Mouse (Mus musculus) c-Kit-negative CD71-positive TER-119-positive erythroid progenitor cells, embryonic 14.5 days (primary cell): ENCODE data around the gene Cenpf.
A peak's percentile ranks its signal among the peaks of the same experiment; 100 is the strongest.

Source experiments
- DNase-seq: peaks from one replicate; pipeline ENCODE4 v3.0.0-alpha.2; 2013; ENCODE audit warnings: low read depth, low spot score

Gene Cenpf

DNA sequence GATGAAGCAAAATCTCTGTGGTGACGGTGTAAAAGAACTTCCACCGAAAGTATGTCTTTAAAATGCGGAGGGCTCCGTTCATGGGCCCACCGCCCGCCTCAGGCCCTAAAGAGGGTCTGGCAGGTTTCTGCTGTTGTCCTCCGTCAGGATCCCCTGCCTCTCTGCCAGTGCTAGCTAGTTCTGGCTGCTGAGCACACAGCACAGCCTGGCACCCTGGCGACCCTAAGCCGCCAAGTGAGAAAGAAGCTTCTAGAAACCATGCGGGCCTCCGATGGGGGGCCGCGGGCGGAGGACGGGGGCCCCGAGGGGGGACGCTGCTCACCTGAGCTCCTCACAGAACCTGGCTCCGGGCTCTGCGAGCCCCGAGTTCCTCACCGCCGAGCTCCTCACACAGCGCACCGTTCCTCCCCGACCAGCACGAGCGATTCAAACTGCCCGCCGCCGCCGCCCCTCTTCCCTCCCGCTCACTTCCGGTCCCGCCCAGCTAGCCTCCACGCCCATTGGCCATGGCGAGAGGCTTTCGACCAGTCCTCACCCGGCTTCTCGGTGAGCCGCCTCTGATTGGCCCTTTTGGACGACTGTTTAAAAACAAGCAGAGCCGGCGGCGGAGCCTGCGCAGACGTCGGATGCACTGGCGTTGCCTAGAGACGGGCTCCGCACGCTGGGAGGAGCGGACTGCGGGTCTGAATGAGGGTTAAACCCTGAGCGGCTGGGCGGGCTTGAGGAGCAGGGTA lies at the start of gene Cenpf:
Gene Cenpf, minus strand, starts transcription at position 433 of the 734 bp plus-strand sequence.
- peak; percentile 96 for DNase-seq

DNA sequence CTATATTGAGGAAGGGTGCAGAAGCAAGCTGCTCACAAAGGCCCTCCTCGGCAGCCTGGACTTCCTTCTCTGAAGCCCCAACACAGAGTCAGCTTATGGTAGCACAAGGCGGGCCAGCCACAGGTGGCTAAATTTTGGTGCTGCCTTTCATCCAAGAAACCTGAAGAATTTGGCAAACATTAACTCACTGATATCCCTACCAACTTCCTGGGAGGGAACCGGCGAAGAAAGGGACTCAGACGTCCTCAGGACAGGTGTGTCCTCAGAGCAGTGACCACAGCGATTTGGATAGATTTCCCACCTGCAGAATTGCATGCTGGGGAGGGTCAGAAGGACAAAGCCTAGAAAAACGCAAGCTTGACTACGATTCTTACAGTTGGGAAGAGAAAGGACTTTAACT lies 44.3 kb upstream of the Cenpf start:
- DNase-seq: no peak

DNA sequence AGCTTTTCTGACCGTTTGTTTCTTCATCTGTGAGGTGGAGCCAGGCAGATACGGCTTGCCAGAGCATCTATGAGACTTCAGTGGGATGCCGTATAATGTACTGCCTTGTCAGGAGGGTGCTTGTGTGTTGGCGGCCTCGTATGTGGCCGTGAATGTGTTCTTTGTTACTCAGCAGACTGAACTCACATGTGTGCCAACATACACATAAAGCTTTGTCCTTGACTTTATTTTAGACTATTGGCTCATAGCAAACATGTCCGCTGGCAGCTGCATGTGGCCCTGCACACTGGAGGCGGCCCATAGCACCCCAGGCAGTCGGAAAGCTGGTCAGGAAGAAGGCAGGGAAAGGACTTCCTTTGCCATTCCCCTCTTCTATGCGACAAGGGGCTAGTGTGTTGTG lies 43.8 kb upstream of the Cenpf start:
- DNase-seq: no peak

DNA sequence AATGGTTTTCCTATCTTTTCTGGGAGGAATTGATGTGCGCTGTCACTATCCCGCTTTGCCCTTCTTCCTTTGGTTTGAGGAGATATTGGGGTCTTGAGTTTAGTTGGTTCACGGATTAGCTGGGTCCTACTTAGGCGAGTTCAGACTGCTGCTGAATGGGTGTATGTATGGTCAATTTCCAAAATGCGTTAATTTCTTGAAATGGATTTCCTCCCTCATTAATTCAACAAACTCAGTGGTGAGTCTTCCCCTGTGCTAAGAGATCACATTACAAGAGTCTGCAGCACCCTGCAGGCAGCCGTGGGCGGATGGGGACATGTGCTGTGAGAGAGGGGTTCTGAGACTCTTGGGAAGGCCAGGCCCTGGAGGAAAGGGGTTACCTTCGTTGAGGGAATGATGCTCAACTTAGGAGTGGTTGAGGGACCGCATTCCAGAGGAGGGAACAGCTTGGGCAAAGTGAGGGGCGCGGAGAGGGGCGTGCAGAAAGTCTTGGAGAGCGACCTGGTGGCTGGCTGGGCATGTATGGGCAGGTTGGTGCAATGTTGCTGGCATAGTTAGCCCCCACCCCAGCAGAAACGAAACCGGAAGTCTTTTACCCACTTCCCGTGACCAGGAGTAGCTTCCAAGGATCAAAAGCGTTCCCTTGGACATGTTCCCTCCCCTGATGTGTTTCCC lies 41.4 kb upstream of the Cenpf start:
- no peak for DNase-seq

DNA sequence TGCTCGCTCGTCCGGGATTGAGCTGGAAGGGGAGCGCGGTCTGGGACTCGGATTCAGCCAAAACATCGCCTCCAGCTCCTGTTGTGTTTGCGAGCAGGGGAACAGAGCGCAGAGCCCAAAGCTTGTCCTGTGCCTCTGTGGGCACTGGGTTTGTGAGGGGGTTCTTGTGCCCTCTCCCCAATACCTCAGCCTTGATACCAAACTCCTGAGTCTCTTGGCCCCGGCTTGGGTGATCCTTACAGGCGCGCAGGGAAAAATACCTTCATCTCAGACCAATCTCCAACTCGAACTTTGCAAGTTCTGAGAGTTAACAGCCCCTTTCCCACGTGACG lies 40.9 kb upstream of the Cenpf start:
- no peak for DNase-seq

DNA sequence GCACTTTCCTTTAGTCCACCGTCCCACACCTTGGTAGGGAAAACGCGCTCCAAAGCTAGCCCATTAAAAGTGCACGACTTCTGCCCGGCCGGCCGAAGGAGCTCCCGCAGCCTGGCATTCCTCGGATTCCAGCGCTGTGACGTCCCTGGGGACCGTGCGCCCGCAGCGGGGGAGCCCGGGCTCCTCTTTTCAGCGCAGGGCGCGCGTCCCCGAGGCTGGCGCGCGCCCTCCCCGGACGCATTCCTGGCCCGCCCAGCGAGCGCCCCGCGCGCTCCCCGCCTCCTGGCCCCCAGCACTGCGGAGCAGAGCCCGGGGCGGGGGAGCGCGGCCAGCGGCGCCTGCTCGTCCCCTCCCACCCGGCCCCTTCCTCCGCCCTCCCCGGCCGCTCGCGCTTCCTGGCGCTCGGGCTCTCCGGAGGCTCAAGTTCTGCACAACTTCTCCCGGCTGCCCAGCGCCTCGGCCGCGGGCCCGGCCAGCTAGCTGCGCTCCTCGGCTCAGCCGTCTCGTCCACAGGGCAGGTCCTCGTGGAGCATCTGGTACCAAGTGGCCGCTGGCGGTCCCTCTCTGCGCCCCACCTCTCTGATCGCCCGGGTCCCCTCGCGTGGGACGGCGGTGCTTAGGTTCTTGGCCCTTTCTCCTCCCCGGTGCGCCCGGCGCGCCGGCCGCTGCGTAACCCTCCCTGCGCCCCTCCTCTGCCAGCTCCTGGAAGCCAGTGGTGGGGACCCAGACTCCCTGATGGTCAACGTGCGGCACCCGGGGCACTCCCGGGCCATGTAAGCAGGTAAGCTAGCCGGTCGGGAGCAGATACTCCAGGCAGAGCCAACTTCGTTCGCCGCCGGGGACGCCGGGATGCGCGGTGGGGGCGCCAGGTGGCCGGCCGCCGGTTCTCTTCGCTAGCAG lies 40.2 kb upstream of the Cenpf start, which contains the start of gene Ptpn14:
Gene Ptpn14, plus strand, starts transcription at position 385 of the 900 bp plus-strand sequence.
- DNase-seq: no peak

DNA sequence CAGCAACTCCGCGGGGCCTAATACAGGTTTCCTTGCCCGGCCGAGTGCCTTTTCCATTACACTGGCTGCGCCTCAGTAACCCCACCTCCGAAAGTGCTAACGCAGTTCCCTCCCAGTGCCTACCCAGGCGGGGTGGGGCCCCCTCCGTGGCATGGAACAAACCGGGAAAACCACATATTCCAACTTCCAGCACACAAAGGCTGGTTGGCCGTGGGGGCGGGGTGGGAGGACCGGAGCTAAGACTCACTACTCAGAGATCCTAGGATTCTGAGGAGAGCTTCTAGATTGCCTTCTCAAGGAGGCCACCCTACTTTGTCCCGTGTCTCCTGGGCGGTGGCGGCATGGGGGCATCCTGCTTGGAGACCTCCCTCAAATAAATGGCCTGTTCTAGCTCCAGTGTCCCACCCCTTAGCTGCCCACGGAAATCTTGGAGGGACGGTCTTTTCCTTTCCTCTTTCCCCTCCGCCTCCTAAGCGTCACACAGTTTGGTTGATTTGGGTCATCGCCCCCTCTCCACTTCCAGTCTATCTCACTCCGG lies 39.5 kb upstream of the Cenpf start:
- no peak for DNase-seq

DNA sequence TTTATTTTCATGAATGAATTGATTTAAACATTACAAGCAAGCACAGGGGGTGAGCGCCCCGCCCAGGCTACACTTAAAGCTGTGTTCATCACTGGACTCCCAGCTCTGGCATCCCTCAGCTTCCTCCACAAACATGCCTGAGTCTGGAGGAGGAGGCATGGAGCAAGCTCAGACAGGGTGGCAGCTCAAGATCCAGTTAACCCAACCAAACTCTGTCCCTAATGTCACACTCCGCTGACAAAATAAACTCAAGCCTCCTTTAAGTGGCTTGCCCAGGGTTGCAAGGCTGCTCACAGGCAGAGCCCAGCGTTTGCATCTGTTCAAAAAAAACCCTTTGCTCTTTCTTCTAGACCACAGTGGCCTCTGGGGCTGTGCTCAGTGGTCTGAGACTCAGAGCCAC lies 38.2 kb upstream of the Cenpf start:
- no peak for DNase-seq

DNA sequence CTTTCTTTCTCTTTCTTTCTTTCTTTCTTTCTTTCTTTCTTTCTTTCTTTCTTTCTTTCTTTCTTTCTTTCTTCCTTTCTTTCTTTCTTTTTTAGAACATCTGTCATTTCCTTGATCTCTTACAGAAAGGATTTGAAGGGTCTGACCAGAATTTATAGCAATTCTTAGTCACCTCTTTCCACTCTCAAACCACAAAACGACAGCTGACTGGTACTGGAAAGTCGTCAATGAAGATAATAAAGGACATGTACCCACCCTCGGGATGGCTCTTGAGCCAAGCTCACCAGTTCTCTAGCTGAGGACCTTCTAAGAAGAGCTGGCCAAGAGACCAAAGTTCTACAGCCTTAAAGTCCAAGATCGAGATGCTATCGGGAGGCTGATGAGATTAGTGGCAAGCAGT lies 30.7 kb upstream of the Cenpf start:
- DNase-seq: no peak

DNA sequence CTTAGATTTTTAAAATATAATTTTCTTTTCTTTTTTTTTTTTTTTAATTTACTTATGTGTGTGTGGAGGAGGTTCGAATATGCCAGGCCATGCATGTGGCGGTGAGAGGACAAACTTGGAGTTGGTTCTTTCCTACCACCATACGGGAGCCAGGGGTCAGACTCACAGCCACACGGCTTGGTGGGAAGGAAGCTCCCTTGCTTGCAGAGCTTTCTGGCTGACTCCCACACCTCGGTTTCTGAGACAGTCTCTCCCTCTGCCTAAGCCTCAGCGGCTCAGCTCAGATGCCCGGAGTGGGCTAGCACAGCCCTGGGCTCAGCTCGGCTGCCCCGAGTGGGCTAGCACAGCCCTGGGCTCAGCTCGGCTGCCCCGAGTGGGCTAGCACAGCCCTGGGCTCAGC lies 29.7 kb upstream of the Cenpf start:
- no peak for DNase-seq

DNA sequence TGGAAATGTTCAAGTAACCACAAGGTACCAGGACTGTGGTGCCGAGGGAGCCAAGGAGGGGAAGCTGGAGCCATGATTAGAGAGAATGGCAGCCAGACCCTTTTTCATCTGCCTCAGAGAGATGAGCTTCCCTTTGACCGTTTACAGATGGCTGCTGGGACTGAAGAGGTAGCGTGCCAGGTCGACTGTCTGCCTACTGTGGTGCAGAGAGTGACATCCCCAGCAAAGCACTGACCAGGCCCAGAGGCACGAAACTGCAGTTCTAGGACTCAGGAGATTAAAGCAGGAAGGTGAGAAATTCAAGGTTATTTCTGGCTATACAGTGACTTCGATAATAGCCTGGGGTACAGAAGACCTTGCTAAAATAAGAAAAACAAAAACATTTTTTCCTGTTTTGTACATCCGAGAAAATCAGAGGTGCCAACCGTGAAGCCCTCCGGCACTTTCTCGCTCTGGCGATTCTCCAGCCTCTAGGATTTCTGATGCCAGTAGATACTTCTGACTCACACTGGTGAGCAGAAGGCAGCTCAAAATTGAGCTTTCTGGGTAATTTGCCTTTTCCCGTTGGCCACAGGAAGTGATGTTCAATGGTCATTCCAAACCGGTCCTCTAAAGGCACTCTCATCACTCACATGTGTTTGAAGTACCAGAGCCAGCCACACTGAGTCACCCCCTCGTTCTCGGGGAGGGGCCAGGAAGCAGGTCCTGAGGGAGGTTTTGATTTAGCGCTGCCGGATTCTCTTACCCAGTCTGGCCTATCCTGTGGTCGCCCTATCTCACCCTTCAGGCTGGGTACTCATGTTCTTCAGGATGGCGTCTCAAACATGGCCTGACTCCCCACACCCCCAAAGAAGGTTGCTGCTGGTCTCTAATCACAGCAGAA lies 28.3 kb upstream of the Cenpf start:
- no peak for DNase-seq

DNA sequence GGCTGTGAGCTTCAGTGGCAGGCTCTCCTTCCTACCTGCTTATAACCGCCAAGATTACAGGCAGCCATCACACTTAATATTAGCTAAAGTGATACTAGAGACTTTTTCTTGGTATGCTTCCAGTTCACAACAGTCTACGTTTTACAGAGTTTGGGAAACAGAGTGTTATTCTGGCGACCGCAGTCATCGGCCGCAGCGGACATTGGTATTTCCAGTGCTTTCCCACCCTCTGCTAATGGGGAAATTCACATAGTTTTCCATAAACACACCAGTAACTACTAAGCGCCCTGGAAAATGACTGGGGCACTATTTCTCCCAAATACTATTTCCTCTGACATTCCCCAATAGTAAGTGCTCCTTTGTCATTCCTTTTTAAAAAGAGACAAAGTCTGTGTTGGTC lies 21.1 kb upstream of the Cenpf start:
- no peak for DNase-seq

DNA sequence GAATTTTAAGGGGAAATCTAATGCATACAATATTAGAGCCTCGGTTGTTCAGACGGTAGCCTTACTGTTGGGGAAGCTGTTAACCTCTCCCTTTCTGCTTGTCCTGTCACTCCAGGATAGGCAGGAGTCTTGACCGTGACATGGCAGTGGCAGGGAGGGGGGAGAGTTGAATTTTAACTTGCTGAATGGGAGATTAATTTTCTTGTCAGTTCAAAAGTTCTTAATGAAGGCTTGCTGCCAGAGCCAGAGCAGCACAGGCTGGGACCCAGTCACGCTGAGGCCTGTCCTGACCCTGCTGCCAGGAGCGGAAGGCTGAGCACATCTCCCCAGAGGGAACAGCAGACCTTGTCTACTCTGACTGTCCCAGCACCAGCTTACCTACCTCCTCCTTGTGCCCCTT lies 19.5 kb upstream of the Cenpf start:
- no peak for DNase-seq

DNA sequence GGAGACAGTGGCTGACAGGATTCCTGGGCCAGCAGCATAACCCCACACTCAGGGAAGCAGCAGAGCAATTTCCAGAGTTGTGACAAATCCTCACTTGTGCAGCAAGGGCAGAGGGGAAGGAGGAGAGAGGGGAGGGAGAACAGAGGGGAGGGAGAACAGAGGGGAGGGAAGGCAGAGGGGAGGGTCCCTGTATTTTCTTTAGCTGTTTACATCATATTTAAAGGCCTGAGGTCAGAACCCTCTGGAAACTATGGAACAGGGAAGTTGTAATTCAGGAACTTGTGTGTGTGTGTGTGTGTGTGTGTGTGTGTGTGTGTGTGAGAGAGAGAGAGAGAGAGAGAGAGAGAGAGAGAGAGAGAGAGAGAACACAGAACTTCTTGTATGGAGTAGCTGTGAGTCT lies 19.1 kb upstream of the Cenpf start:
- no peak for DNase-seq

DNA sequence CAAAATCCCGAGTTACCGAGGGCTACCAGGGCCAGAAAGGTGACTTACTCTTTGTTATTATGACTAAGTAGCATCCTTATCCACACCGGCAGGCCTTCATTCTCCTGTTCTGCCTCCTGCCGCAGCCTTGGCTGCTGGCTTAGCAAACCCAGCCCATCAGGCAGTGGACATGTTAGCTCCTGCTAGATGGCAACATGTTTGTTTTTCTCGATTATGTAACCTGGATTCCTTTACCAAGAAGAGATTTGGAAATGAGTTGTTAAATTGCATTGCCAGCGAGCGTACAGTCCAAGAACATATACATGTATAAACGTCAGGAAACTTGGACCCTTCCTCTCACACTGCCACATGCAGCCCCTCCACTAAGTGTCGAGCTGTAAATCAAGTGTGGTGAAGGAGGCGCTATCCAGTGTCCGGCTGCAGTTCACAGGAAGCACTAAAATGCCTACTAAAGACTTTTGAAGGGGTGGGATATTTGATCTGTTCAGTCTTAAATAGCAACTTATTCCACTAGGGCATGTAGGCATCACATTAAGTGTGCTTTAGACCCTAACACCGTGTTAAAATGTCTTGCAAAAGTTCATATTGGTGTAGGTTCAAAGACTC lies 18.3 kb upstream of the Cenpf start:
- no peak for DNase-seq

DNA sequence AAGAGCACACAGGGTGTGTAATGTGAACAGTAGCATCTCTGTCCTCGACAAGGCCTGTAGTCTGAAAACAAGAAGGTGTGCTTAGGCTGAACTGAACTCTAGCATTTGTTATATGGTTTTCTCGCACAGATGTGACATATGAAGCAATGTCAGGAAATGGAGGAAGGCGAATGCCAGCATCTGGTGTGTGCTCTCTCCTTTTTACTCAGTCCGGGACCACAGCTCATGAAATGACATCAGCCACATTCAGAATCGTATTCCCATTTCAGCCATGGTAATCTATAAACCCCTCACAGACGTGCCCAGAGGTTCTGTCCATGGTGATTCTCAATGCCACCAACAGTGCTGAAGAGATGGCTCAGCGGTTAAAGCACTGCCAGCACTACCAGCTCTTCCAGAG lies 15.7 kb upstream of the Cenpf start:
- DNase-seq: no peak

DNA sequence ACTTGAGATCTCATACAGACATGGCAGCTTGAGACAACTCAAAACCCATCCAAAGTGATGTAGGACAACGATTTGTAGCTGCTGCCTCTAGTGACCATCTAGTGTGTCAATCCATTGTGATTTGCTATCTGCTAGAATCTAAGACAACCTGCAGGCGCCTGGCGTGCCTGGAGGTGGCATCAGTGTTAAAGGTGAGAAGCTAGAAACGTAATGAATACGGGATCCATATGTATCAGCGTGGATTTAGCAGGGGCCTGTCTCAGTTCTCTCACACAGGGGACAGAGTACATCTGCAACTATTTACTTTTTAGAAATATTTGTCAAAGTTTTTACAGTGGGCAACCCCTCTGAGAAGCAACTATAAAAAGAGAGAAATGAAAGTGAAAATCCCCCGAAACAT lies 15.3 kb upstream of the Cenpf start:
- DNase-seq: no peak

DNA sequence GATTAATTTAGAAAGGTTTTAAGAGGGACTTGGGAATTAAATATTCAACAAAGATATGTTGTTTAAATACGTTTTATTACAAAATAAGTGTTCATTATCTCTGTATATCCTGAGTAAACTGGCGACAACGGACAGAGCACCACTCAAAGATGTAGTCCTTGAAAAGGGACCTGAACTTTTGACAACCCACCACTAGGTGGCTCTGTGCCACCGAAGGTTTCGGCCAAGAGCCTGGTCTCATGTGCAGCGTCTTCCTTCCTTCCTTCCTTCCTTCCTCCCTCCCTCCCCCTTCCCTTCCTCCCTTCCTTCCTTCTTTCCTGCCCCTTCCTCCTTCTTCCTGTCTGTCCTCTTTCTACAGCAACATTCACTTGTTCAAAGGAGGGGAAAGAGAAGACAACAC lies 13.1 kb upstream of the Cenpf start:
- peak; percentile 60 for DNase-seq

DNA sequence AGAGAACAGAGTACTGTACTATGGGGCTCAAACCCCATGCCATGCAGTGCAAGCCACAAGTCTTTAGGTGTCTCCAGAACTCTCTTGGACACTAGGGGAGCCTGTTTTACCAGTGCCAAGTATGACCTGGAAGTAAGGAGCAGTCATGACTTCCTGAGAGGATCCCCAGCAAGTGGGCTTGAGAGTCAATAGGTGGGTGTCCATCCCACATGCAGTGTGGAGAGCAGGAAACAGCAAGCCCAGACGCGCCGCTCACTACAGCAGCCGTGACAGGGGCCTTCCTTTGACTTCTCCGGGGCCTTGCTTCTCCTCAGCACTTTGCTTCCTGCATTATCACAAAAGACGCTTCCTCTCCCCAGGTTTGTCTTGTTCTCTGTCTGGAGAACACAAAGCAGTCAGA lies 12.3 kb upstream of the Cenpf start:
- DNase-seq: no peak

DNA sequence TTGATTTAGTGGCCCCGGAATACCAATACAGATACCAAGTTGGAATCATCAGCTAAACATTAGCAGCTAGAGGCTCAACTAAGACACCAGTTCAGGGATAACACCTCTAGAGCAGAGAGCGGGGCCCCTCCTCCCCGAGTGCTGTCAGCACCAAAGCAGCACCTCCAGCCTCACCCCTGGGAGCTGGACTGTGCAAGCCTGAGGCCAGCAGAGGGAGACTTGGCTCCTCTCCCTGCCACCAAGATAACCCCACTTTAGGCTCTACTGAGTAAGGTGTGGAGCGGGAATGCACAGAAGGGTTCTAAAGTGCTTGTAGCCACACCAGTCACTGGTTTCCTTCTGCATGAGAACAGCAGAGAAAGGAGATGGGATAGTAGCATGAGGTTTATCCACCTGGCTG lies 10.5 kb upstream of the Cenpf start:
- DNase-seq: no peak

DNA sequence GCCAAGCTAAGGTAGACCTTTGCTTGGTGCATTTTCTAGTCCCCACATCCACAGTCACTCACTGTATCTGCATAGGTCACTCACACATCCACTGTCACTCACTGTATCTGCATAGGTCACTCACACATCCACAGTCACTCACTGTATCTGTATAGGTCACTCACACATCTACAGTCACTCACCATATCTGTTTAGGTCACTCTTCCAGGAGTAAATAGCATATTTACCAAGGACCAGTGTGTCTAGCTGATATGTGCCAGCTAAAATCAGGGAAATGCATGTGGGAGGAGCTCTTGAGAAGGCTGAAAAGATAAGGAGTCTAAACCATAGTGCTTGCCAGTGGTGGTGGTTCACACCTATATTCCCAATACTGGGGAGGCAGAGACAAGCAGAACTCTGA lies 7.4 kb upstream of the Cenpf start:
- DNase-seq: no peak
